Mouse (Mus musculus) megakaryocyte progenitor cell, adult 5-6 weeks (primary cell): ENCODE measurements around the gene Bola1. TPM values are rescaled to one million over a fixed set of nuclear protein-coding genes. Genes with fewer than 3 reads are reported as not detected.
"Not testable (repeated sequence)": the region's sequence is repeated elsewhere in the genome, so short reads cannot be mapped to it uniquely, and the experiment has no call there.

Experiments used
- ATAC-seq: replicated peaks from 2 replicates; pipeline ENCODE4 v1.8.0; 2016; ENCODE audit warnings: mild to moderate bottlenecking, moderate TSS enrichment, inconsistent platforms; ENCODE audit not compliant: poor library complexity
- total RNA-seq, 2 experiments: library from RNA; stranded (forward) in 1 of 2; stranded (reverse) in 1 of 2; fragments of 157-497, 149-512 nt in 1 of 2; fragments of 200-1000 nt in 1 of 2; gene quantifications; 2 replicates each; pipeline versions ENCODE4 v1.2.3 to v1.2.4; 2015 to 2017

Bola1 gene
- total RNA-seq, 2 experiments from 2014 or later: 29.1 to 50.4 TPM

DNA sequence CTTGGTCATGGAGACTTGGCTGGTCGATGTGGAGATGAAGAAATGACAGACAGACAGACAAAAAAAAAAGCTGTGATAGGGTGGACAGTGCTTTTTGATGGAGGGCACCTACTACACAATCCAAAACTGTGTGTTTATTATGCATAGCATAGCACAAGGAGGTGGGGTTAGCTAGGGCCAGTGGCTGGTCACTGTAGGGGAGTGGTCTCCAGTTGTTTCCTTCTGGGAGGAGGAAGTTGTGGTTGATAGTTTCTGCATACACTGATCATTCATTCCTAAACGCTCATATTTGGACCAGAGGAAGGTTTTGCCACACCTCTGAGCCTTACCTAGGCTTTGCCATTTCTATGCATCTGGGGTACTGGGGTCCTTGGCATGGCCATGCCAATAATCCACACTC lies 10.9 kb upstream of the Bola1 start:
- peak; percentile 41; the same call in 1 of the 2 replicates for ATAC-seq

DNA sequence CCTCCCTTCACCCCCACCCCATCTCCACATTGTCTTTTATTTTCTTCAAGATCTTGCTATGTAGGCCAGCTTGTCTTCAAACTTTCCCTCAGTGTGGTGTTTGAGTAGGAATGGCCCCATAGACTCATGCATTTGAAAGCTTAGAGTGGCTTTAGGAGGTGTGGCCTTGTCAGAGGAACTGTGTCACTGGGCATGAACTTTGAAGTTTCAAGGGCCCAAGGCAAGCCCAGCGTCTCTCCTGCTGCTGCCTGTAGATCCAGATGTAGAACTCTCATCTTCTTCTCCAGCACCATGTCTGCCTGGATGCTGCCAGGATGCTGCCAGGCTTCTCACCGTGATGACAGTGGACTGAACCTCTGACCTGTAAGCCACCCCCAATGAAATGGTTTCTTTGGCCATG lies 9.3 kb upstream of the Bola1 start:
- ATAC-seq: no peak

DNA sequence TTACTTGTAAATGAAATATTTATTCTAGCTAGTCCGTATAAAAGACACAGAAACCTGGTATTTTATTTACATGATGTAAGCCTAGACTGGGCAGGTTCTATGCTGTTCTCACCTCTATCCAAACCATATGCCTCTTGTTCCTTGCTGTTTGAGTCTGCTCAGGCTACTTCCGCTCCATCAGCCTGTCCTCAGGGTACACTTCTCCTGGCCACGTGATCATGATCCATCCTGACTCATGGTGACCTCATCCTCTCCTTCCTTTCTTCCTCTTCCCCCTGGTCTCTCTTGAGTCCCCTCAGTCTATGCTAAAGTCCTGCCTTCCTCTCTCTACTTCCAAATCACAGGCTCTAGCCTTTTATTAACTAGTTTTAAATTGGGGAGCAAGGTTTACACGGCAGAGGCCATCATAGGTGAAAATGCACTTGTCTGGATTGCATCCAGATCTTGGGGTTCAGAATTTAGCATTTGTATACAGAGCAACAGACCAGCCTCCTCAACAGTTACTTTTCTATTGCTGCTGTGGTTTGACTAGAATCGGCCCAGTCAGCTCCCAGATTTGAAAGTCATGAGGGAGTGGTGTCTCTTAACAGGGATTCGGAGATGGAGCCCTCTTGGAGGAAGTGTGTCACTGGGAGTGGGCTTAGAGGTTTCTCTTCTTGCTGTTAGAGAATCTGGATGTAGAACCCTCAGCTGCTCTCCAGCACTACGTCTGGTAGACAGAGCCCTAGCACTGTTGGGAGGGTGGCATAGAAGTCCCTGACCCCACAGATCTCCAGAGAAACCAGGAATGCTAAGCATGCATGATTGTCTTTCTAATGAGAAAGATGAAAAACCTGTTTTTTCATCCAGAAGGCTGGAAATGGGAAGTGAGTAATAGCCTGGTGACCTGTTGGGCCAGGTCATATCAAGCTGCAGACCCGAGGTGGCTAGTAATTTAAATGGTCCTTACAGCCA lies 7.5 kb upstream of the Bola1 start:
- peak; percentile 66 for ATAC-seq

DNA sequence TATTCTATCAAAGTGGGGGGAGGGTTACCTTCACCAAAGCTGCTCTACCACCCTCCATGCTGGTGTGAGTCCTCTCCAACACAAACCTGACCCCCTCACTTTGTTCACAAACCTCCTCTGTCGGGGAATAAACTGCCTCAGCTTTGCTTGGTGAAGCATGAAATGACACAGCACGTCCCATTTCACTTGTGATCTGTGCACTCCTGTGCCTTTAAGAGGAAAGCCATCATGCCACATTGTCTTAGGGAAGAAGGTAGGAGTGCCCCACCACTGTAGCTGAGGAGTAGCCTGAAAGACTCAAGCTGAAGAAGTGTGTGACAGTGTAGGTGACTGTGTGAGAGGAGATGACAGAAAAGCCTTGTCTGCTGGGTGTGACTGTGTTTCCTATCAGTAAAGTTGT lies 5.9 kb upstream of the Bola1 start:
- no peak for ATAC-seq

DNA sequence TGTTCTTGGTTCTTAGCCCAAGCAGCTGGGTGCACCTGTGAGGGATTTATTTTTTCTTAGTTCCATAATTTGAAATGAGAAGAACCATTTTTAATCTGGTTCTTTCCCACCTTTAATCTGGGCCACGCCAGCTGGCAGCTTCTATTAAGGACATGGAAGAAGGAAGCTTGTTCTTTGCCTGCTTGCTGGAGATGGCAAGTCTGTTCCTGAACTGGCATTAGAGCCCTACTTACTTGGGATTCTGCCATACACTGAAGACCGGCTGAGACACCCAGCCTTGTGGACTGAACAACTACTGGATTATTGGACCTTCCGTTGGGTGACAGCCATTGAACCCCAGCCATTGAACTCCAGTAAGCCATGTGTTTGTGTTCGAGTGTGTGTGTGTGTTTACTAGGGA lies 3.3 kb upstream of the Bola1 start:
- ATAC-seq: no peak

DNA sequence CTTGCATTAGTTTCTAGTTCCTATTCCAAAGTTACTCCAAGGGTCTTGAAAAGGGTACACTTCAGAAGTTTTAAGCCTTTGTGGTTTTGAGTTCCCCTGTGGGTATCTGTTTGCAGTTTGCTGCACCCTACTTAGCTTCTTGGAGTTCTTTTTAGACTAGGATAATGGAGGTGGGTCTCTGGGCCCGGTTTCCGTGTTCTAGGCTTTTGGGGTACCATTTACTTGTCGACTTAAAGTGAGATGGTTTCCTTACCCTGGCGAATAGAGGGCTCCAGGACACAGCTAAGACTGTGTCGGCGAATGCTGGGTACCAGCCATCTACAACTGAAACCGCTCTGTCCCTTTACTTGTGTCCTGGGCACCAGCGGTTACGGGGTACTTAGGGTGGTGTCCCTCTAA lies 2.1 kb upstream of the Bola1 start:
- ATAC-seq: no peak

DNA sequence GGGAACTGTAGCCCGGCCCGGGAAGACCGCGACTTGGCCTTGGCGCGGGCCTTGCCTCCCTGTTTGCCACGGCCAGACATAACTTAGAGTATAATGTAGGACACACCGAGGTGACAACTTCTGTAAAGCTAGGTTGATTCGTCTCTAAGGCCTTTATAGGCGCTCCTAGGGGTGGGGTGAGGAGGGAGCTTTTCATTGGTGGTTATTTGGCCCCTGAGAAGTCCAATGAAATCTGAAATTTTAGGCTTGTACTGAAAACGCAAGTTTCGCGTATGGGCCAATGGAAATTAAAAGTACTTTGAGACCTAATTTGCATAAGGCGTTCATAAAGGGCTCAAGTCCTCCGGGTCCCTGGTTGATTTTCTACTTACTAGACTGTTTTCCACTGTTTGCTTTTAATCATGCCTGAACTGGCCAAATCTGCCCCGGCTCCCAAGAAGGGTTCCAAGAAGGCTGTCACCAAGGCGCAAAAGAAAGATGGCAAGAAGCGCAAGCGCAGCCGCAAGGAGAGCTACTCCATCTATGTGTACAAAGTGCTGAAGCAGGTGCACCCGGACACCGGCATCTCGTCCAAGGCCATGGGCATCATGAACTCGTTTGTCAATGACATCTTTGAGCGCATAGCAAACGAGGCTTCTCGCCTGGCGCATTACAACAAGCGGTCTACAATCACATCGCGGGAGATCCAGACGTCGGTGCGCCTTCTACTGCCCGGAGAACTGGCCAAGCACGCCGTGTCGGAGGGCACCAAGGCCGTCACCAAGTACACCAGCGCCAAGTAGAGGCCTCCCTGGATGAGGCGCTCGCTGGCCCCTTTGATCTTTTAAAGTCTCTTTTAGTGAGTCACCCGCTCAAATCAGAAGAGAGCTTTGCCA lies 1.5 kb upstream of the Bola1 start, which contains the start of the genes Hist2h2ac and Hist2h2be:
Gene Hist2h2ac, minus strand, starts transcription at position 116 of the 875 bp plus-strand sequence.
Gene Hist2h2be, plus strand, starts transcription at position 355 of the 875 bp plus-strand sequence.
- ATAC-seq: peak; percentile 76

DNA sequence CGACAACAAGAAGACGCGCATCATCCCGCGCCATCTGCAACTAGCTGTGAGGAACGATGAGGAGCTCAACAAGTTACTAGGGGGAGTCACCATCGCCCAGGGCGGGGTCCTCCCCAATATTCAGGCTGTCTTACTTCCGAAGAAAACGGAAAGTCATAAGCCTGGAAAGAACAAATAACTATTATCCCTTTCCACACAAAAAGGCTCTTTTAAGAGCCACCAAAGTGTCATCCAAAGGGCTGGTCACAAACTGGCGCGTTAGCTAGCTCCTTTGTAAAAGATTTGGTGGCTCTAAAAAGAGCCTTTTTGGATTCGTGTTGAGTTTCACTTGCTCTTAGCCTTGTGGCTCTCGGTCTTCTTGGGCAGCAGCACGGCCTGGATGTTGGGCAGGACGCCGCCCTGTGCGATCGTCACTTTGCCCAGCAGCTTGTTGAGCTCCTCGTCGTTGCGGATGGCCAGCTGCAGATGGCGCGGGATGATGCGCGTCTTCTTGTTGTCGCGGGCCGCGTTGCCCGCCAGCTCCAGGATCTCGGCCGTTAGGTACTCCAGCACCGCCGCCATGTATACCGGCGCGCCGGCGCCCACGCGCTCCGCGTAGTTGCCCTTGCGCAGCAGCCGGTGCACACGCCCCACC lies 739 bp upstream of the Bola1 start:
- peak; percentile 24 for ATAC-seq

DNA sequence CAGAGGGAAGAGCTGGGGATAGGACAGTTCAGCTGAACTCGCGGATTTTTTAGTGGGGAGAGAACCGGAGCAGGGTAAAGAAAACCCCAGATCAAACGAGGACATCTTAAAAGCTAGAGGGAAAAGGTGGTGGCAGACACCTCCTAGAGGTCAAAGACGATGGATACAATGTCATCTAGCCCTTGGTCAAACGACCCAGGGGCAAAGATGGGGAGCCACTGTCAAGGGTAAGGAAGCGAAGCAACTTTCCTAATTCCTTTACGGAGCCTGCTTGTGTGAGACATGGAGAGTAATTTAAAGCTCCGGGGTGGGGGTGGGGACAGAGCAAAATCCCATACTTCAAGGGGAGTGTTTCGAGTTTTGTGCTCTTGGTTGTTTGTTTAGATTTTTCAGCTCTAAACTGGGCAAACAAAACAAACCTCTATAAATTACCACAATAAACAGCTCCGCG lies 293 bp downstream of the Bola1 start:
- peak; percentile 7 for ATAC-seq

DNA sequence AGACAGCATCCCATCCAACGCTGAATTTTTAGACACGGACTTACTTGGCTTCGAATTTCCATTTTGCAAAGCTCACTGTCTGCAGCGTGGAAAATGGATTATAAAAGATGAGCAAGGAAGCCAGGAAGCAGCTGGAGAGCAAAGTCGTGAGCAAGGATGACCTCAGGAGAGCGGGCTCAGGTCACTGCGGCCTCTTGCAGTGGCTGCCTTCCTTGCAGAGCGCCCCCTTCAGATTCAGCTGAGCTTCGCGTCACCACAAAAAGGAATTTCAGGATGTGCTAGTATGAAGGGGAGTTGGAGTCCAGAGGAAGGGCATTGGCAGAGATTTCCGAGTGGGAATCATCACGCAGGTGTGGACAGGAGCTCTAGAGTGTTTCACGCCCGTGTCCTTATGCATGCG lies 10.3 kb downstream of the Bola1 start:
- no peak for ATAC-seq

DNA sequence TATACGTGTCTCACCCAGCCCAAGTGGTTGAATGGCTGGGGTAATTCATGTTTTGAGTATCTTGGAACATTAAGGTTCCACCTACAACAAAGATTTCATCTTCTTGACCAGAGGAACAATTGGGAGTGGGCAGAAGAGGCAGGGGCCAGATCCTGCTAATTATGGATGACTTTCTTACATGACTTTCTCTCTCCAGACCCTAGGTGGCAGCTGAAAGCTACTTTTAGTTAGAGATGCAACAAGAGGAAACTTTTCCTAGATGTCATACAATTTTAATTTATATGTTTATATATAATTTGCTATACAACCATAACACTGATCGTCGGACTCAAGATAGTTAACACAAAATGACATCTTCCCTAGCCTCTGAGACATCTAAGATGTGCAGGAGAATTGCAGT lies 11.7 kb downstream of the Bola1 start:
- ATAC-seq: no peak

DNA sequence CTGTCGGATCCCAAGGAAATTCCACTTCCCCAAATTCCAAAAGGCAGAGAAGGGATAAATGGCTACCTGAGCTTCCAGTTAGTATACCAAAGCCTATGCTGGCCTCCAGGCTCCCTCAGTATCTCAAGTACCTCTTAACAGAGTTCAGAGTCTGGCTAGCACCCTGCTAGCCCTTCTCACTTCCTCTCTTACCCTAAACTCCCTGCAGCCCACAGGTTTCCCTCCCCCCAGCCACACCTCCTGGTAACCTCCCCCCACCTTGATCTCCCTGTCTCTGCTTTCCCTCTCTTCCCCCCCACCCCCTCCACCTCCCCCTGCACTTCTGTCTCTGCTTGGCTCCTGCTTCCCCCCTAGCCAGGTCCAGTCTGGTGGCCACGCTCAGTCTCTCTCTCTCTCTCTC lies 19.8 kb downstream of the Bola1 start:
- ATAC-seq: no peak

DNA sequence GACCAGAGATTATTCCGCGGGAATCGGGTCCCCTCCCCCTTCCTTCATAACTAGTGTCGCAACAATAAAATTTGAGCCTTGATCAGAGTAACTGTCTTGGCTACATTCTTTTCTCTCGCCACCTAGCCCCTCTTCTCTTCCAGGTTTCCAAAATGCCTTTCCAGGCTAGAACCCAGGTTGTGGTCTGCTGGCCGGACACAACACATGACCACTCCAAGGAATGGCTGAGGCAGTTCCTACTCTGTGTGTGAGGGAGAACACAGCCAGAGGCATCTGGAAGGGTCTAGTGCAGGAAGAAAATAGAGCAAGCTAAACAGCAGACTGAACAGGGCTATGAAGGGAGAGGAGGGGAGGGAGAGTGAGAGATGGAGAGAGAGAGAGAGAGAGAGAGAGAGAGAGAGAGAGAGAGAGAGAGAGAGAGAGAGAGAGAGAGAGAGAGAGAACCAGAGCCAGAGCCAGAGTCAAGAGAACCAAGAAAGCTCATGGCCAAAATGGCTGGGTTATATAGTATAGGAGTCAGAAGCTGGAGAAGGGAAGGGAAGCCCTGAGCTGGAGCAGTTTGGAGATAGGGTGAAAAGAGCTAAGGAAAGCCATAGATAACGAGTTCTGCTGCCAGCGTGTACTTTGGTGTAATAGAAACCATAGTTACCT lies 20.8 kb downstream of the Bola1 start:
- ATAC-seq: not testable (repeated sequence)

DNA sequence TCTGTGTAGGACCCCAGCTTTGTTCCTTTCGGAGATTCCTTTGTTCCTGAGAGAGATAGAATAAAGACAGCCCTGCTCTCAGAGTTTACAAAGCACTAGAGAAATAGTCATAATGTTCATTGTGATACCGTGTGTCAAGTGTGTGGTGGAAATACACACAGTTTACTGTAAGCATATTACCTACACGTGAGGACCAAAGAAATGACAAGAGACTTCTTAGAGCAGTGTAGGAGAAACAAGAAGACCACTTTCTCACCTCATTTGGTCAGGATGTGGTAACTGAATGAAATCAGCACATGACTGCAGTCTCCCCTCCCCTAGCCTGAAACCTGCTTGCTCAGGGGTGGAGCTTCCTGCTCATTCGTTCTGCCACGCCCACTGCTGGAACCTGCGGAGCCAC lies 21.3 kb downstream of the Bola1 start:
- ATAC-seq: peak; percentile 43

DNA sequence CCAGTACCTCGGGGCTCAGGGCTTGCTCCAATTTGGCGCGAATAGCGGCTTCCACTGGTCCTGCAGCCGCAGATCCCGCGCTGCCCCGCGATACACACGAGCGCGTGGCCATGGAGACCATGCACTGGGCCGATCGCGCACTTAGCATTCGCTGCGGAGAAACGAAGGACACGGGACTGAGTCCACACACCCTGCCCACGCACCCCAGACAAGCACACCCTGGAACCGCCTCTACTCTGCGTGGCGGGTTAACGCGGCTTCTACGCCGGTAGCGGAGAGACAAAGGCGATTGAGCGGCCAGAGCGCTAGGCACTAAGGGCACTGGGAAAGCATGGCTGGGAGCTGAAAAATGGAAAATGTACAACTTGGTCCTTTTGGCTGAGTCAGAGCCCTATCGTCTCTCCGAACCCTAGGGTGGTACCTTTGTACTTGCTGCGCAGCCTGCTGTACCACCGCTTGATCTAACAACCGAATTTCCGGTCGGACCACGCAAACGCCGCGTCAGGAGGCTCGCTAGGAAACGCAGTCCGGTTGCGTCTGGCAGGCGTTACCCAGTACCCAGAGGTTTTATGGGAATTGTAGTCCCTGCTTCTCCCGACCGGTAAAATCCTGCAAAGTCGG lies 22.3 kb downstream of the Bola1 start:
- ATAC-seq: peak; percentile 77

DNA sequence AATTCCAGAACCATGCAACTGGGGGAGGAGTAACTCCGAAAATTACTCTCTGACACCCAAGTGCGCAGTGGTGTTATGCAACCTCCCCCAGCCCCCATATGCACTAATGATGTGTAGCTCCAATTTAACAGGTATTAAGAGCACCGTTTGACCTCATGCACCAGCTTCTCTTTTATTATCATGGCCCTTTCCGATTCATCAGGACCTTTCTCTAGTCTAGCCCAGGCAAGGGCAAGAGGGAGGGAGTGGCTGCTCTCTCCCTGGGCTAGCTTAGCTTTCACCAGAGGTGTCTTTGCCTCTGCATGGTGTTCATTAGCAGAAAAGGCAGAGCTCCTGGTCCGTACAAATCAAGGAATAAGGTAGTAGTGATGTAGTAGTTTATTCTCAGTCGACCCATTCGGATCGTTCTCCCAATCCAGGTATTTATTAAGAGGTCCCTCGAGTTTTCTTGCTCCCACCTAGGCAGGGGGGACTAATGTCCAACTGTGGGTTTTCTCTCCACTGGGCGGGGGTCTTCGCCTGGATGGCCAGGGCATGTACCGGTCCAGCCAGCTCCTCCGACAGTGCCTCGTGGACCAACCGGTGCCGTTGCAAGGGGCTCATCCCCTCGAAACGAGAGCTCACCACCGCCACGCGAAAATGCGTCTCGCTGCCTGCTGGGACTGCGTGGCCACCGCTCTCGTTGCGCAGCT lies 22.9 kb downstream of the Bola1 start:
- ATAC-seq: no peak

DNA sequence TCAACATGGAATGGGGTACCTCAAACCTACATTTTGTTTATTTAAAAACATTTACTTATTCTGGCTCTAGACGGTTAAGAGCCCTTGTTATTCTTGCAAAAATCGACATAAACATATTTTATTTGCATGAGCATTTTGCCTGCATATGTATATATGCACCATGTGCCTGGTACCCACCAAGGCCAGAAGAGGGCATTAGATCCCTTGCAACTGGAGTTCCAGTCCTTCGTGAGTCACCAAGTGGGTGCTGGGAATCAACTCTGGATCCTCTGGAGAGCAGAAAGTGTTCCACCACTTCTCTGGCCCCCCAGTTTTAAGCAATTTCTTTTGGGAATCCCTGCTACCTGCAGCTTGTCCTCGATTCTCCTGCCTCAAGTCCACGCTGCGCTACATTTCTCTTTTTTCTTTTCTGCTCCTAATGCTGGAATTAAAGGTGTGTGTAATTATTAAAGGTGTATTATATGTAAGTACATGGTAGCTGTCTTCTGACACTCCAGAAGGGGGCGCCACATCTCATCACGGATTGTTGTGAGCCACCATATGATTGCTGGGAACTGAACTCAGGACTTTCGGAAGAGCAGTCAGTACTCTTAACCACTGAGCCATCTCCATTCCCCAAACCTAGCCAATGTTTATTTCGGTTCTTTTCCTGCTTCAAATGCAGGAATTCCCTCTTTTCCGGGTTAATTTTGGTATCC lies 23.7 kb downstream of the Bola1 start:
- no peak for ATAC-seq

DNA sequence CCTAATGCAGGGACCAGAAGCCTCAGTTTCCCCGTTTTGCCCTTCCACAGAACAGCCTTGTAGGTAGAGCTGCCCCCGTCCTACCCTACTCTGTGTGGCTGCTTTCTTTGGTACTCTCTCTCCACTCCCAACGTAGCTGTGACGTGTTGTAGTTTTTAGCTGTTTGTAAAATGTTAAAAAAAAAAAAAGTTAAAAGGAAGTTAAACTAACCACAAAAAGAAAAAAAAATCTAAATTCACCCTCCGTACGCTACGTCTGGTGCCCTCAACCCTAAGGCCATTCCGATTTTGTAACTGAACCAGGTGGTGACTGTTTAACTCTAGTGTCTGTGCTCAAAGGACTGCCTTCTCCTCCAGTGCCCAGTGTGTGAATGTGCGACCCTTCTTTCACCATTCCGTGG lies 24.5 kb downstream of the Bola1 start:
- peak; percentile 14 for ATAC-seq

DNA sequence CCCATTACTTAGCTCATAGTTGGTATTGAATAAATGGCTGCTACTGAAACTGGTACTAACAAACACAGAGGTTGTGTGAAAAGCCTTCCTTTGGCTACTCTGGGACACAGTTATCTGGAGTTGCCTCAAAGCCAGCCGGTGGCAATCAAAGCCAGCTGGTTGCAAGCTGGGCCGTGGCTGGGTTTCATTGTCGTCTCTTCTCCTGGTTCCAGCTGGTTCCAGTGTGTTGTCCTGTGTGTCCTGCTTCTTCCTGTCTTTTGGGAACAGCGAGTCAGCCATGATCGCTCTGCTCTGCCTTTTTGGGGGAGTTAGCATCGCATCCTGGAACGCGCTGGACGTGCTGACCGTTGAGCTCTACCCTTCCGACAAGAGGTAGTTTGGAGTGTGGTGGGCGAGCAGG lies 26.5 kb downstream of the Bola1 start:
- ATAC-seq: no peak
